Mouse (Mus musculus): ENCODE measurements at regions not wholly inside any gene's neighbourhood (a gene's known extent, or its start where the extent isn't known, plus 50 kb on each side); places are given as distances from the start of the nearest gene placed in this dataset.

- no peak for DNase-seq
Measured at GRCm38 (mm10) chr3:52413187-52413746, 145.1 kb downstream of the Foxo1 start.

- no peak for DNase-seq
Measured at GRCm38 (mm10) chr3:52411356-52411755, 143.2 kb downstream of the Foxo1 start.

GRCm38 (mm10) chr3:52409465-52409864, 141.3 kb downstream of the Foxo1 start:
- DNase-seq, result no peak

GRCm38 (mm10) chr3:52406778-52407318, 138.7 kb downstream of the Foxo1 start:
- DNase-seq, result no peak

GRCm38 (mm10) chr3:52404636-52405035, 136.5 kb downstream of the Foxo1 start:
- peak; percentile 70 for DNase-seq

- no peak for DNase-seq
Measured at GRCm38 (mm10) chr3:52403032-52403431, 134.9 kb downstream of the Foxo1 start.

All from kidney, adult 9 months (tissue).